Comparison of ENCODE assay signal across 13 mouse cellular contexts in genomic region chr9:40472961-40473510, GRCm38 (mm10). TPM values are rescaled to one million over a fixed set of nuclear protein-coding genes. Genes with fewer than 3 reads are reported as not detected.
A peak's percentile ranks its signal among the peaks of the same experiment; 100 is the strongest.
DNase-seq lines count a peak whose midpoint lies in the region.
"Had no signal": no experiment of that assay in that cellular context is flagged by ENCODE, and none has a peak within 500 bp of the region (broad histone marks: within the 10 kb centered on the region; RNA-seq: fewer than 3 reads in every experiment).

No protein-coding gene starts in this region.

- DNase-seq in ovary, adult 18-20 months (ENCODE audit: low spot score): peak; percentile 26
- no peak for DNase-seq in ovary, postnatal 36 days (ENCODE audit: low spot score)
- DNase-seq in ZHBTc4 (ENCODE audit: low read depth, low spot score): peak; percentile 50
- DNase-seq in adrenal gland, postnatal 25 days: peak; percentile 33
- no peak for DNase-seq in left cerebral cortex, postnatal 4 days
- no peak for DNase-seq in layer of hippocampus, adult 9-10 months (ENCODE audit: low spot score)
- DNase-seq in left cerebral cortex, adult 8-10 months (ENCODE audit: low spot score in 2 of 2): no peak
- DNase-seq: cerebellum, adult 2 months; cerebellum, postnatal 10 days; gastrocnemius, postnatal 10 days; heart, adult 2 months; heart, postnatal 14 days; kidney, adult 2 months had no signal

- intact Hi-C loops in left cerebral cortex, postnatal 4 days (cut with DNase I): no loop called here

RNA-seq across cellular contexts. Expression of gene Gramd1b, which starts 58.1 kb away (rescaled TPM):
- 947 and 1,142 TPM in 2 replicates for total RNA-seq in adrenal gland, postnatal 25 days (2021)
- total RNA-seq in left cerebral cortex, postnatal 4 days (2021): 100 to 1,000 TPM; 108 to 117 TPM
- 100 to 1,000 TPM; 125 to 138 (median 137) TPM for total RNA-seq in left cerebral cortex, adult 8-10 months (2022)

Comparison
In these comparisons a context has a peak if more than half of its experiments do, and no peak if none do; other contexts are left out.
1. DNase-seq: peak in ovary, adult 18-20 months (single experiment), ZHBTc4 (single experiment) and adrenal gland, postnatal 25 days (single experiment); none in ovary, postnatal 36 days (single experiment), left cerebral cortex, postnatal 4 days (single experiment), layer of hippocampus, adult 9-10 months (single experiment) and left cerebral cortex, adult 8-10 months (0 of 2).